Mouse (Mus musculus) frontal cortex, postnatal 36 days (tissue): Measurements from ENCODE around the gene Ppfia4.
"Not testable (repeated sequence)": the region's sequence is repeated elsewhere in the genome, so short reads cannot be mapped to it uniquely, and the experiment has no call there.

Experiments used
- DNase-seq, 2 experiments: peaks; one replicate each; pipeline ENCODE4 v3.0.0; 2022; ENCODE audit warnings: low spot score in 2 of 2

The Ppfia4 gene

GRCm38 (mm10) chr1:134272754-134273250 lies 59.9 kb downstream of the Ppfia4 start:
- DNase-seq: no peak

GRCm38 (mm10) chr1:134270026-134270425 lies 62.7 kb downstream of the Ppfia4 start:
- no peak for DNase-seq

GRCm38 (mm10) chr1:134265797-134266196 lies 66.9 kb downstream of the Ppfia4 start:
- no peak for DNase-seq

GRCm38 (mm10) chr1:134264341-134264740 lies 68.4 kb downstream of the Ppfia4 start:
- no peak for DNase-seq

- DNase-seq: not testable (repeated sequence)
These were observed 83.0 kb downstream of the Ppfia4 start for GRCm38 (mm10) chr1:134249681-134250080.
